Mouse (Mus musculus) liver, embryonic 14.5 days (tissue): ENCODE measurements at regions not wholly inside any gene's neighbourhood (a gene's known extent, or its start where the extent isn't known, plus 50 kb on each side); places are given as distances from the start of the nearest gene placed in this dataset.

Experiments
- ATAC-seq: fragments of 200-750 bp; cut with Nextera tagmentation; 2 replicates; pipeline ENCODE4 v1.8.0; 2017; ENCODE audit warnings: moderate number of reproducible peaks, mild to moderate bottlenecking, moderate library complexity; ENCODE audit not compliant: insufficient read depth
- DNase-seq, 3 experiments: peaks; one replicate each; pipeline ENCODE4 v3.0.0-alpha.2; 2012 to 2013; ENCODE audit warnings: low read depth in 3 of 3, low spot score in 3 of 3
- H3K27ac ChIP-seq: fragments of 300-500 bp; sonication (generic); 2 replicates; pipeline ENCODE4 v1.5.1; 2014; ENCODE audit warnings: moderate library complexity, mild to moderate bottlenecking, control low read depth, inconsistent platforms
- H3K27me3 ChIP-seq: fragments of 300-500 bp; sonication (generic); 2 replicates; pipeline ENCODE4 v1.6.1; 2014; ENCODE audit warnings: mild to moderate bottlenecking, low read length, moderate library complexity; ENCODE audit not compliant: control insufficient read depth, insufficient read depth
- H3K36me3 ChIP-seq: fragments of 300-500 bp; sonication (generic); replicated peaks from 2 replicates; pipeline ENCODE4 v1.6.1; 2014; ENCODE audit warnings: low read depth; ENCODE audit not compliant: control insufficient read depth, insufficient read depth
- H3K4me1 ChIP-seq, 2 experiments: fragments of 200-500 bp in 1 of 2; fragments of 300-500 bp in 1 of 2; sonication (generic) in 1 of 2; replicated peaks; 2 replicates each; pipeline ENCODE4 v1.6.1; 2012 to 2014; ENCODE audit warnings: antibody characterized with exemption in 1 of 2, inconsistent platforms in 1 of 2, low read length in 1 of 2; ENCODE audit not compliant: control insufficient read depth in 2 of 2, insufficient read depth in 2 of 2
- H3K4me2 ChIP-seq: fragments of 300-500 bp; sonication (generic); 2 replicates; pipeline ENCODE4 v1.6.1; 2014; ENCODE audit warnings: low read depth, mild to moderate bottlenecking, control low read depth, moderate library complexity
- H3K4me3 ChIP-seq, 2 experiments: fragments of 200-500 bp in 1 of 2; fragments of 300-500 bp in 1 of 2; sonication (generic) in 1 of 2; 2 replicates each; pipeline ENCODE4 v1.5.1; 2012 to 2014; ENCODE audit warnings: low read depth in 2 of 2, low read length in 2 of 2, mild to moderate bottlenecking in 2 of 2, control low read depth in 1 of 2, inconsistent platforms in 1 of 2, moderate library complexity in 1 of 2; ENCODE audit not compliant: insufficient read depth in 1 of 2
- H3K9ac ChIP-seq: fragments of 300-500 bp; sonication (generic); replicated peaks from 2 replicates; pipeline ENCODE4 v1.6.1; 2014; ENCODE audit warnings: mild to moderate bottlenecking, control low read depth, moderate library complexity
- H3K9me3 ChIP-seq: fragments of 300-500 bp; sonication (generic); 2 replicates; pipeline ENCODE4 v1.6.1; 2016; ENCODE audit warnings: low read length, mixed read lengths; ENCODE audit not compliant: control insufficient read depth
- CTCF ChIP-seq: IDR thresholded peaks from 2 replicates; pipeline ENCODE4 v1.5.1; 2016; ENCODE audit warnings: antibody characterized with exemption, low read depth, control low read depth
- EP300 ChIP-seq: IDR thresholded peaks from 2 replicates; pipeline ENCODE4 v1.6.1; 2016; ENCODE audit warnings: antibody characterized with exemption, low read depth
- WGBS: fragments of 180-500 bp; shearing (Covaris S2); extraction: QIAGEN DNeasy Blood & Tissue Kit; methylation state at CpG from one replicate; pipeline ENCODE4 v1.1.7; 2014; ENCODE audit not compliant: insufficient replicate concordance; 5-methylcytosine and 5-hydroxymethylcytosine counted together

DNA sequence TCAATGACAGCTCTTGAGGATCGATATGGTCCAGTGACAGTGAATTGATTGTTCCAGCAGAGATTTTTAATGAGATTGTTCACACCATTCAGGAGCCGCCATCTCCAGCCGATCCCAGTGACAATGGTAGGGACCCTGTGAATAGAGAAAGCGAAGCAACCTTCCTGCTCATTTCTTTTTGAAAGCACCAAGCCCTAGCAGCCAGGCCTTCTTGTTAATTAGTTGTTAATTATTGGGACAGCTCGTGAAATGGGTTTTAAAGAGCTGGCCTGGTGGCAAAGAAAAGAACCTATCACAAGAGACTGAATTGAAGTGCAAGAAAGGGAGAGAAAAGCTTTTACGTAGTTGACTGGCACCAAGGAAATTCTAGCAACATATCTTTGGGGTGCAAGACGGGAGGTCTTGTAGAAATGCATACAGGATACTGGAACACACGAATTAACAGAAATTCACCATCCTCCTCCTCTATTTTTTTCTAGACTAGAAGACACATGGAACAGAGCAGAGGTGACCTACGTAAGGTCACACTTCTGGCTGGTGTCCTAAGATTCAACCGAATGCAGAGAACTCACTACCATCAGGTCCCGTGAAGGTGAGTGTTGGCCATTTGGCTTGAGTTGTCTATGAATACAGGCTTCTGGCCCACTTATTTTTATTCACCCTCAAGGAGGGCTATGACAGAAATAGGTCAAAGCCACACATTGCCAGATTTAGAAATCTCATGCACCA lies 320.7 kb downstream of the Tbc1d1 start:
- no peaks in the 10 kb centered on the region for H3K36me3 ChIP-seq
- TF ChIP-seq EP300 (no peak), CTCF (no peak)
- no peak overlapping the region for H3K4me3 ChIP-seq
- no peak overlapping the region for H3K9ac ChIP-seq
- no peak overlapping the region for H3K4me2 ChIP-seq
- H3K27me3 ChIP-seq, result no peaks in the 10 kb centered on the region
- no peak overlapping the region for H3K27ac ChIP-seq
- H3K9me3 ChIP-seq, result no peaks in the 10 kb centered on the region
- no peak for DNase-seq
- H3K4me1 ChIP-seq, result peaks cover 0 to 3% of the 10 kb centered on the region in 2 experiments; a peak in 2 of 4 replicates
- WGBS, result 71% methylated on average over 11 of the region's 11 CpGs
- no peak for ATAC-seq

DNA sequence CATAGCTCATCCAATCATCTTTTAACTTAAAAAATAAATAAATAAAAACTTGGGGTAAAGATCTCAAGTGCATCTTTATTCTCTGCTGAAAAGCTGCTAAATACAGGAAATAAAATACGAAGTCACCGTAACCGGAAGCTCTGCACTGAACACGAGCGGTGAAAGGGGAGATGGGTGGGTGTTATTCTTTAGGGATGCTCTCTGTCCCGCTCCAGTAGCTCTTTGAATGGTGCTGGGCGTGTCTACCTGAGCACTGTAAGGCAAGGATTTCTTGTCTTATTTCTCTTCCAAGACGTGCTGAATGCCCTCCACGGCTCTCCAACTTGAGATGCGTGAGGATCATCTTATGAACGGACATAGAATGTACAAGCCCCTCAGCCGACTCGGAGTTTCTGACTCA lies 322.0 kb downstream of the Tbc1d1 start:
- DNase-seq (no peak), ATAC-seq (no peak)
- Histone ChIP-seq H3K36me3 (no peaks in the 10 kb centered on the region), H3K4me1 (no peaks in the 10 kb centered on the region), H3K4me3 (no peak overlapping the region), H3K27ac (no peak overlapping the region), H3K9me3 (no peaks in the 10 kb centered on the region), H3K27me3 (no peaks in the 10 kb centered on the region), H3K9ac (no peak overlapping the region), H3K4me2 (no peak overlapping the region)
- WGBS, result 81% methylated on average over 13 of the region's 13 CpGs
- TF ChIP-seq CTCF, result no peak
- no peak for TF ChIP-seq EP300

DNA sequence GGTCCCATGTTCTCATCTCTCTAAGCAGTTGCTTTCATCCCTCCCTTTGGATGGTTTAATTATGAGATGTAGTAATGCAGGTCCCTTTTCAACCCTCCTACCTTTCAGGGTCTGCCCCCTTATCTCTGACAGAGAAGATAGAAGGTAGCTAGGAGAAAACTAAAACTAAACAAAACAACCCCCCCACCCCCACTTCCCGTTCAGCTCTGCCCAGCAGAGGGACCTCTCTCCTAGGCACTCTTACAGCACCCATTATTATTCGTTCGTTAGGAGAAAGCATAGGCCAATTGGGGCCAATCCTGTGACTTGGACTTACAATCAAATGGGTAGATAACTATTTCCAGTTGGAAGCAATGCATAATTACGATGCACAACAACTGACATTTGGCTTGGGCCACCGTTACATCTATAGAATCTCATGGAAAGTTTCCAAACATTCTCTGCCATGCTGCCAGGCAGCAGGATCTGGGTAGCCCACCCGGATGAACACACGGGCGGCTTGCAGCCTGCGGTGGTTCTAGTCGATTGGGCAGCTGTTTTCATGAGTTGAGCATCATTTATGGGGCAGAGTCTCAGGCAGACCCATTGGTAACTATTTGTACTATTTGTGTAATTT lies 322.6 kb downstream of the Tbc1d1 start:
- H3K9me3 ChIP-seq, result no peaks in the 10 kb centered on the region
- TF ChIP-seq CTCF (no peak; the same call in 1 of the 2 replicates), EP300 (no peak)
- no peaks in the 10 kb centered on the region for H3K27me3 ChIP-seq
- no peak overlapping the region for H3K9ac ChIP-seq
- 68% methylated on average over 10 of the region's 10 CpGs for WGBS
- H3K36me3 ChIP-seq, result no peaks in the 10 kb centered on the region
- DNase-seq, result no peak
- no peak overlapping the region for H3K27ac ChIP-seq
- no peak overlapping the region for H3K4me3 ChIP-seq
- no peak for ATAC-seq
- no peaks in the 10 kb centered on the region for H3K4me1 ChIP-seq
- no peak overlapping the region for H3K4me2 ChIP-seq

DNA sequence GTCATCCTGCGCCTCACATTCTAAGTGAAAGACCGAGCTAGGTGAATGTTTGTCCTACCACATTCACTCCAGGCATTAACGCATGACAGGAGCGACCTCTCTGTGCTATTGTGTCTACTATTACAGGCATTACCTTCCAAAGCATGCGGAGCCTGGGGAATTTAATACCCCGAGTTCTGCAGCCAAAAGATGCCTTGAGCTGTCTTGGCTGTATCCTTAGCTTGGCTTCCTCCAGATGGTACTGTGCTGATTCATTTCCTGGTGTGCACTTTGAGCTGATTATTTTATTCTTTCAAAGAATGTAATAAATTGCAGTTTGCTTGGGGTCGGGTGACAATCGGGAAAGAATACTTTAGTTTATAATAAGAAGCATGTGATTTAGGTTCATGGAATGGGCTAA lies 323.2 kb downstream of the Tbc1d1 start:
- ATAC-seq (no peak), DNase-seq (no peak)
- Histone ChIP-seq H3K9ac (no peak overlapping the region), H3K4me2 (no peak overlapping the region), H3K4me3 (no peak overlapping the region), H3K4me1 (no peaks in the 10 kb centered on the region), H3K36me3 (no peaks in the 10 kb centered on the region), H3K27me3 (no peaks in the 10 kb centered on the region), H3K27ac (no peak overlapping the region), H3K9me3 (no peaks in the 10 kb centered on the region)
- no peak for TF ChIP-seq CTCF
- TF ChIP-seq EP300, result no peak
- WGBS, result 66% methylated on average over 8 of the region's 8 CpGs

DNA sequence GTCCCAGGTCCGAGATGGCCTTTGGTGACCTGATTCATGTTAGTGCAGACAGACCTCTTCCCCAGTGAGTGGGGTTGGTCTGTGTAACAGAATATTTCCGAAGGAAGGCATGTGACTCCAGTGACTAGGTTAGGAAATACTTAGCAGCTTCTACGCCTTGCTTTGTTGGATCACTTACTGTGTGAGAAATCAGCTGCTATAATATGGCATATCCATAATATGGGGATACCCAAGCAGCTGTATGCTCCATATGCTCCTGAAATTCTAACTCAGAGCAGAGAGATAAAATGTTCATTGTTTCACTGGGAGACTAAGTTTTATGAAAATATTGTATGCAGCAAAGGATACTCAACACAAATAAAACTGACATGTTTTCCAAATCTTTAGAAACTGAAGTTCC lies 318.1 kb upstream of the Klf3 start:
- no peak for TF ChIP-seq CTCF
- TF ChIP-seq EP300, result no peak
- ATAC-seq, result no peak
- Histone ChIP-seq H3K4me1 (peaks cover 8 to 11% of the 10 kb centered on the region in 2 experiments), H3K9me3 (no peaks in the 10 kb centered on the region), H3K36me3 (no peaks in the 10 kb centered on the region), H3K4me2 (no peak overlapping the region), H3K27me3 (no peaks in the 10 kb centered on the region), H3K4me3 (no peak overlapping the region), H3K9ac (no peak overlapping the region), H3K27ac (no peak overlapping the region)
- 77% methylated on average over 3 of the region's 3 CpGs for WGBS
- no peak for DNase-seq
